Mouse (Mus musculus) myocyte (in vitro differentiated cells): ENCODE measurements around the gene Hist1h2ba.

ENCODE experiments used
- CEBPB ChIP-seq: IDR thresholded peaks from 2 replicates; pipeline ENCODE4 v1.6.1; 2011; ENCODE audit warnings: mild to moderate bottlenecking, moderate library complexity; ENCODE audit not compliant: poor library complexity, insufficient read depth, severe bottlenecking
- MAX ChIP-seq: IDR thresholded peaks from one replicate; pipeline ENCODE4 v1.6.1; 2011; ENCODE audit warnings: low read depth, mild to moderate bottlenecking, control low read depth
- MYOD1 ChIP-seq, 3 experiments: IDR thresholded peaks; one replicate each; pipeline ENCODE4 v1.6.1; 2011; ENCODE audit warnings: control low read depth in 2 of 3, low read depth in 2 of 3, mild to moderate bottlenecking in 2 of 3, moderate library complexity in 1 of 3; ENCODE audit not compliant: insufficient read length in 2 of 3, control insufficient read depth in 1 of 3
- MYOG ChIP-seq, 3 experiments: IDR thresholded peaks; one replicate each; pipeline ENCODE4 v1.6.1; 2011; ENCODE audit warnings: control low read depth in 2 of 3, low read depth in 2 of 3, mild to moderate bottlenecking in 2 of 3; ENCODE audit not compliant: insufficient read length in 2 of 3, control insufficient read depth in 1 of 3, insufficient read depth in 1 of 3
- POLR2A ChIP-seq: IDR thresholded peaks from one replicate; pipeline ENCODE4 v1.6.1; 2011; ENCODE audit warnings: low read depth, mild to moderate bottlenecking, control low read depth, moderate library complexity; ENCODE audit not compliant: insufficient read length
- POLR2AphosphoS2 ChIP-seq: IDR thresholded peaks from one replicate; pipeline ENCODE4 v1.6.1; 2011; ENCODE audit warnings: low read depth, control low read depth; ENCODE audit not compliant: insufficient read length
- REST ChIP-seq: IDR thresholded peaks from one replicate; pipeline ENCODE4 v1.6.1; 2011; ENCODE audit warnings: mild to moderate bottlenecking, control low read depth, moderate library complexity; ENCODE audit not compliant: insufficient read depth, insufficient read length
- TCF12 ChIP-seq: IDR thresholded peaks from one replicate; pipeline ENCODE4 v1.6.1; 2011; ENCODE audit warnings: mild to moderate bottlenecking, control low read depth; ENCODE audit not compliant: poor library complexity, insufficient read depth, severe bottlenecking
- TCF3 ChIP-seq: IDR thresholded peaks from one replicate; pipeline ENCODE4 v1.6.1; 2011; ENCODE audit warnings: low read depth, control low read depth; ENCODE audit not compliant: insufficient read length
- USF1 ChIP-seq: IDR thresholded peaks from one replicate; pipeline ENCODE4 v1.6.1; 2011; ENCODE audit warnings: low read depth, mild to moderate bottlenecking, control low read depth, moderate library complexity

GRCm38 (mm10) chr13:23950928-23951327, 17.0 kb upstream of the Hist1h2ba start:
- no peak for TF ChIP-seq POLR2A
- no peak for TF ChIP-seq USF1
- no peak for TF ChIP-seq MYOG (IDR thresholded peaks at IDR 0.05; ENCODE audit: control insufficient read depth in 1 of 3, insufficient read depth in 1 of 3, insufficient read length in 2 of 3, low read depth in 2 of 3)
- TF ChIP-seq REST = no peak
- TF ChIP-seq TCF12 = no peak
- no peak for TF ChIP-seq MAX
- no peak for TF ChIP-seq CEBPB
- TF ChIP-seq POLR2AphosphoS2 = no peak
- no peak for TF ChIP-seq MYOD1 (IDR thresholded peaks at IDR 0.05; ENCODE audit: control insufficient read depth in 1 of 3, insufficient read length in 2 of 3, low read depth in 2 of 3)
- no peak for TF ChIP-seq TCF3
